Mouse (Mus musculus) neutrophil, adult 83 days (primary cell): ENCODE data around the gene Rps23. TPM values are rescaled to one million over a fixed set of nuclear protein-coding genes. Genes with fewer than 3 reads are reported as not detected.

Experiments
- total RNA-seq, 2 experiments: library from RNA; stranded (reverse); gene quantifications; one replicate each; pipeline ENCODE4 v1.2.4; 2023

Rps23 gene
- 100 to 1,000 TPM; 312 to 341 TPM for total RNA-seq

DNA sequence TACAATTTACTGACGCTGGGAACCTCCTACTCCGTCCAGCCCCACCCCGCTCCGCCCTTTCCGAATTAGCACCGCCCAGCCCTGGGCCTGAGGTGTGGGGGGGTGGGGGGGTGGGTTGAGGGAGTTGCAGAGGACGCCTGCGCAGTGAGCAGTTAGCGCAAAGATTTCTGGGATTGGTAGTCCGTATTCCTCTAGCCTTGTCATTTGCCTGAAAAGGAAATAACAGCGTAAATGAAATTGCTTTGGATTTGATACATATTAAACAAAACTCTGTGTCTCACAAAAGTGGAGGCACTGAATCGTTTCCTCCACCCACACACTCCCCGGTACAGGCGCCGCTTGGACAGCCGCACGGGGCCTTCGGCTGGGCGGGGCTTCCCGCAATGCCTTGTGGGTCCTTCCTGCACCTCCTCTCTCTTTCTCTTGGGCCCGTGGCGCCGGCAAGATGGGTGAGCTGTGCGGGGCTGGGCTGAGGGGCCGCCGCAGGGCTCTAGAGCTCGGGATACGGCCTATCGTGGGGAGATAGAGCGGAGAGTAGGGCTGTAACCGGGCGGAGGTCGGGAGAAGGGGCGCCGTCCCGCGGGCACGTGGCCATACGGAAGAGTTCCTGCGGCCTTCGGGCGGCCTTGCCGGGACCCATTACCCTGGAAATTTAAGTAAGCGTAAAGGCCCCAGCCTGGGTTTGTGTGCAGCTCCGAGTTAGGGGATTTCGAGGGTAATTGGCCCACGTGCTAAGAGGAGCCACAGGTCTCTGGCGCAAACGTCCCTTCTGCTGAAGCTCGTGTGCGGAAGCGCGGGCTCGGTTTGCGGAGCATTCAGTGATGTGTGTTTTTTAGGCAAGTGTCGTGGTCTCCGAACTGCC lies at the start of gene Rps23:
TSS of gene Rps23 (plus strand) at position 208 of the 862 bp plus-strand sequence.

DNA sequence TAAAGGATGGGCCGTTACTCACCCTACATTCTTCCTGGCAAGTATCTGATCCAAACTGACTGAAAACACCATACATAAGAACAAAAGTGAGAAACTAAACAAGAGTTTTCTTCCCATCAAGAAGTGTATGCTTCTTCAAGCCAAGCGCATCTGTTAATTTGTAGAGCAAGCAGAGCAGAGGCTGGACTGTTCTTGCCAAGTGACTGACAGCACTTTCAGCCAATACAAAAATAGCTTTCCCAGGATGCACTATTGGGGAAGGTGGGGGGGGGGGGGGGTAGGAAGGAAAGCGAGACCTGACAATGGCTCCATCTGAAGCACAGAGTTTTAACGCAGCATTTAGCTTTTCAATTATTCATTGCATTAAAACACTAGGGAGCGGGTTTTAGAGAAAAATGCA lies 17.6 kb upstream of the Rps23 start, which contains the start of gene Atp6ap1l:
TSS of gene Atp6ap1l (minus strand) at position 180 of the 400 bp plus-strand sequence.

Other genes starting within 250 kb of the Rps23 start
- not detected for gene Atp6ap1l, start 17.6 kb upstream of the Rps23 start, total RNA-seq